Mouse (Mus musculus) urinary bladder, postnatal 14 days (tissue): ENCODE data around the gene Olfr934.

Experiments
- DNase-seq: peaks from one replicate; pipeline ENCODE4 v3.0.0; 2021; ENCODE audit warnings: low spot score

Gene Olfr934

DNA sequence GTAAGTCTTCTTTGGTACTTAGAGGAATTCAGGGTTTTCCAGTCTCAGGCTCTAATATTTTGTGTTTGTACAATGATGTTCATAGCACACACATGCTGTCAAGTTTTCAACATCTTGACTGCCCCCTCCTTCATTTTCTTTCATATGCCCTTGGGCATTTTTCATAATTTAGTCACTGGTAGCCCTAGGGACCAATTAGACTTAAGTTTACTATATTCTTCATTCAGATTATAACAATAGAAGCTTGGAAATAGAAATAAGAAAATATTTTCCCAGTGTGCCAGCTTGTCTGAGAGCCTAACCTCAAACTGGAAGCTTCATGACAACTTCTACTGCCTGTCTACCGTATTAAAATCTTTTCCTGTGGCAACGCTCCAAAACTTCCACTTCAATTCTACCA lies at the start of gene Olfr934:
TSS of gene Olfr934 (minus strand) at position 101 of the 400 bp plus-strand sequence.
- no peak for DNase-seq

DNA sequence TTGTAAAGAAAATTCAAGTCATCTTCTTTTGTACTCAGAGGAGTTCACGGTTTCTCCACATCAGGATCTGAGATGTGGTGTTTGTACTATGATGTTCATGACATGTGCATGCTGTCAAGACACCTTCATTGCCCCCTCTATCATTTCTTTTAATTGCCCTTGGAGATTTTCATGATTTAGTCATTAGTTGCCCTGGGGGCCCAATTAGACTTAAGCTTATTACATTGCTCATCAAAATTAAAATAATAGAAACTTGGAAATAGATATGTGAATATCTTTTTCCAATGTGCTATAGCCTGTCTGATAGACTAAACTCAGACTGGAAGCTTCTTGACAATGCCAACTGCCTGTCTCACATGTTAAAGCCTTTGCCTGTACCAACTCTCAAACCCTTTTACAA lies 35.2 kb upstream of the Olfr934 start, which contains the start of gene Olfr146:
TSS of gene Olfr146 (minus strand) at position 101 of the 400 bp plus-strand sequence.
- no peak for DNase-seq

DNA sequence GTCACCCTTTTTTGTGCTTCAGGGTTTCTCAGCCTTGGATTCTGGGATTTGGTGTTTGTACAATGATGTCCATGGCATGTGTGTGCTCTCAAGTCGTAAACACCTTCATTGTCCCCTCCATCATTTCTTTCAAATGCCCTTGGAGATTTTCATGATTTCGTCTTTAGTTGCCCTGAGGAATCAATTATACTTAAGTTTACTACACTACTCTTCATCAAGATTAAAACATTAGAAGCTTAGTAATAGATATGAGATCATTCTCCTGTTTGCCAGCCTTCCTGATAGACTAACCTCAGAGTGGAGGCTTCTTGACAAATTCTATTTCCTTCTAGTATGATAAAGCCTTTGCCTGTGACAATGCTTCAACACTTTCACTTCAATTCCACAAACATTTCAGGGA lies 11.5 kb upstream of the Olfr934 start, which contains the start of gene Olfr935:
TSS of gene Olfr935 (minus strand) at position 101 of the 400 bp plus-strand sequence.
- DNase-seq = no peak

DNA sequence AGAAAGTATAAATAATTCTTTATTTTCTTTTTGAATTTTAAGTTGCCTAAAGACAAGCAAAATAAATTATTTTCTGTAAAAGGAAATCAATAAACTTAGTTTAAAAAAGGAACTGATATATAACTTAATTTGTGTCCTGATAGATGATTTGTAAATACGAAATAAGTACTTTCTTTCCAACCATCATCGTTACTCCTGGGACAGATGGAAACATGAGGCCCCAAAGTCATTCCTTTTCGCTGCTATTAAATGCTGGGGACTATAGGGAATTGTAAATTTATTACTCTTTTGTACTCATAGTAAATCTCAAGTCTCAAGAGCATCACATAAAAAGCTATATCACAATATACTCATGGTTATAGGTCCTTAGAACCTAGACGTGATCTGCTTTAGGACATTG lies 16.1 kb downstream of the Olfr934 start, which contains the start of gene Olfr933:
TSS of gene Olfr933 (plus strand) at position 301 of the 400 bp plus-strand sequence.
- no peak for DNase-seq

DNA sequence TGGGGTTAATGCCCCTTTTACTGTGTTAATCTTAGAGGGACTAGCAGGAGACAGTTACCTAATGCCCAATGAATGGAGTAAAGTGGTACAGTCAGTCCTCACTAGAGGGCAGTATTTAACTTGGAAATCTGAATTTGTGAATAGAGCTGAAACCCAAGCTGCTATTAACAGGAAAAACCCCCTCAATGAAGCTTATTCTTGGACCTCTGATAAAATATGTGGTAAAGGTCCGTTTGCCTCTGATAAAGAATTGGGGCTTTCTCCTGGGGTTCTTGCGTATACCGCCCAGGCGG lies 34.0 kb downstream of the Olfr934 start:
- no peak for DNase-seq

DNA sequence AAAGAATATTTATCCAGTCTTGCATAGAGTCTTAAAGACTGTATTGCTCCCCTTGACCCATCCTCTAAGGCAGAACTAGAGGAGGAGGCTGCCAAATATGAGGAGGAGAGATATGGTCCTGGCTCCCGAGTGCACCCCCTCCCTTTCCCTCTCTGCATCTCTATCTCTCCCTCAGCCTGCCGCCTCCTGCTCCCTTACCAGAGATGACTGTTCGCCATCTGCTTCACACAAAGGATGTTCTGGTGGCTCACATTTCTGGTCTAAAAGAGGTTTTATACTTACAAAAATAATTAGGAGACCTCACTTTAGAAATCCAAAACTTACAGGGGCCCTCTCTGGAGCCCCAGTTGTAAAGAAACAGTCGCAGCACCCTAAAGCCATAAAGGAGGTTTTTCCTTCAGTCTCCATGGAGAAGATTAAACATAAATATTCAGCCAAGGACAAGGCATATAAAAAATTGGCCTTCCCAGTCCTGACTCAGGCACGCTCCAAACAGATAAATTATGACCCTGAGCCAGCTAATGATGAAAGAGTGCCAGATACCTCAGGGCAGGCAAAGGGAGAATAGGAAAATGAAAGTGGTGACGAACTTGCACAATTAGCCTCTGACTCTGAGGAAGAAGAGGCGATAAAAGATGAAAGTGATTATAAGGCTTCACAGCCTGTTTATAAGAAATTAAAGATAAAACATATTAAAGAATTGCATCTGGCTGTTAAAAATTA lies 34.6 kb downstream of the Olfr934 start:
- DNase-seq = no peak
